Mouse (Mus musculus) MEL (cell line): Measurements from ENCODE around the gene Hpn. TPM values are rescaled to one million over a fixed set of nuclear protein-coding genes. Genes with fewer than 3 reads are reported as not detected.

Experiments used
- DNase-seq: peaks from one replicate; pipeline ENCODE4 v3.0.0; 2011; ENCODE audit warnings: low read depth, low spot score
- H3K27ac ChIP-seq: 2 replicates; pipeline ENCODE4 v1.5.1; 2012; ENCODE audit warnings: low read depth, mild to moderate bottlenecking, control low read depth, low read length, moderate library complexity; ENCODE audit not compliant: control insufficient read depth
- H3K27me3 ChIP-seq, 2 experiments: fragments of 150-350 bp in 1 of 2; sonication (generic) in 1 of 2; 2 replicates each; pipeline ENCODE4 v1.6.1; 2012; ENCODE audit warnings: low read length in 2 of 2, mild to moderate bottlenecking in 2 of 2, improper control_type of control experiment in 1 of 2, moderate library complexity in 1 of 2; ENCODE audit not compliant: insufficient read depth in 2 of 2, control insufficient read depth in 1 of 2
- H3K36me3 ChIP-seq, 2 experiments: 2 replicates each; pipeline ENCODE4 v1.6.1; 2012 to 2014; ENCODE audit warnings: low read length in 2 of 2, improper control_type of control experiment in 1 of 2, inconsistent platforms in 1 of 2, mild to moderate bottlenecking in 1 of 2; ENCODE audit not compliant: insufficient read depth in 2 of 2, control insufficient read depth in 1 of 2
- H3K4me1 ChIP-seq, 2 experiments: fragments of 150-350 bp in 1 of 2; sonication (generic) in 1 of 2; 2 replicates each; pipeline ENCODE4 v1.6.1; 2012; ENCODE audit warnings: low read length in 2 of 2, improper control_type of control experiment in 1 of 2, mild to moderate bottlenecking in 1 of 2; ENCODE audit not compliant: insufficient read depth in 2 of 2, control insufficient read depth in 1 of 2
- H3K4me3 ChIP-seq, 2 experiments: fragments of 150-350 bp in 1 of 2; sonication (generic) in 1 of 2; 2 replicates each; pipeline ENCODE4 v1.5.1; 2012; ENCODE audit warnings: low read depth in 2 of 2, low read length in 2 of 2, mild to moderate bottlenecking in 2 of 2, moderate library complexity in 2 of 2, control low read depth in 1 of 2, improper control_type of control experiment in 1 of 2; ENCODE audit not compliant: control insufficient read depth in 1 of 2, insufficient read depth in 1 of 2
- H3K79me2 ChIP-seq: 2 replicates; pipeline ENCODE4 v1.6.1; 2012; ENCODE audit warnings: mild to moderate bottlenecking, low read length, moderate library complexity; ENCODE audit not compliant: control insufficient read depth, poor library complexity, insufficient read depth
- H3K9ac ChIP-seq: 2 replicates; pipeline ENCODE4 v1.6.1; 2012; ENCODE audit warnings: low read depth, mild to moderate bottlenecking, control low read depth, low read length, moderate library complexity; ENCODE audit not compliant: control insufficient read depth, poor library complexity, severe bottlenecking
- H3K9me3 ChIP-seq: fragments of 150-350 bp; sonication (generic); replicated peaks from 2 replicates; pipeline ENCODE4 v1.6.1; 2012; ENCODE audit warnings: mild to moderate bottlenecking, low read length, improper control_type of control experiment, moderate library complexity; ENCODE audit not compliant: insufficient read depth
- BHLHE40 ChIP-seq: IDR thresholded peaks from 2 replicates; pipeline ENCODE4 v1.6.1; 2012; ENCODE audit warnings: low read depth, mild to moderate bottlenecking, inconsistent platforms, low read length, improper control_type of control experiment, borderline replicate concordance
- CHD2 ChIP-seq: IDR thresholded peaks from 2 replicates; pipeline ENCODE4 v1.6.1; 2011; ENCODE audit warnings: low read length, improper control_type of control experiment
- CTCF ChIP-seq, 3 experiments: IDR thresholded peaks in 2 of 3; conservative IDR thresholded peaks in 1 of 3; 2 replicates each; pipeline ENCODE4 v1.5.1; 2011 to 2012; ENCODE audit warnings: low read length in 3 of 3, low read depth in 2 of 3, mild to moderate bottlenecking in 2 of 3, improper control_type of control experiment in 1 of 3, inconsistent platforms in 1 of 3, mixed read lengths in 1 of 3, moderate library complexity in 1 of 3; ENCODE audit not compliant: control insufficient read depth in 1 of 3, insufficient read depth in 1 of 3, poor library complexity in 1 of 3, severe bottlenecking in 1 of 3
- E2F4 ChIP-seq: IDR thresholded peaks from 2 replicates; pipeline ENCODE4 v1.6.1; 2011; ENCODE audit warnings: low read depth, low read length, improper control_type of control experiment, borderline replicate concordance
- EP300 ChIP-seq, 2 experiments: IDR thresholded peaks; 2 replicates each; pipeline ENCODE4 v1.6.1; 2011; ENCODE audit warnings: improper control_type of control experiment in 2 of 2, low read length in 2 of 2, low read depth in 1 of 2, mild to moderate bottlenecking in 1 of 2
- ETS1 ChIP-seq: IDR thresholded peaks from 2 replicates; pipeline ENCODE4 v1.6.1; 2012; ENCODE audit warnings: low read depth, mild to moderate bottlenecking, inconsistent platforms, low read length, improper control_type of control experiment, moderate library complexity
- GATA1 ChIP-seq: IDR thresholded peaks from 2 replicates; pipeline ENCODE4 v1.6.1; 2011; ENCODE audit warnings: low read depth, low read length, improper control_type of control experiment
- HCFC1 ChIP-seq: IDR thresholded peaks from 2 replicates; pipeline ENCODE4 v1.6.1; 2012; ENCODE audit warnings: low read depth, mild to moderate bottlenecking, inconsistent platforms, low read length, improper control_type of control experiment, moderate library complexity
- JUND ChIP-seq: IDR thresholded peaks from 2 replicates; pipeline ENCODE4 v1.6.1; 2011; ENCODE audit warnings: low read depth, mild to moderate bottlenecking, improper control_type of control experiment, low read length
- MAFK ChIP-seq: IDR thresholded peaks from 2 replicates; pipeline ENCODE4 v1.6.1; 2011; ENCODE audit warnings: low read depth, mild to moderate bottlenecking, low read length, improper control_type of control experiment, borderline replicate concordance
- MXI1 ChIP-seq: IDR thresholded peaks from 2 replicates; pipeline ENCODE4 v1.6.1; 2011; ENCODE audit warnings: mild to moderate bottlenecking, low read depth, low read length, improper control_type of control experiment
- MYB ChIP-seq: IDR thresholded peaks from 2 replicates; pipeline ENCODE4 v1.6.1; 2011; ENCODE audit warnings: mild to moderate bottlenecking, low read depth, low read length, improper control_type of control experiment
- MYC ChIP-seq: IDR thresholded peaks from 2 replicates; pipeline ENCODE4 v1.6.1; 2011; ENCODE audit warnings: low read depth, mild to moderate bottlenecking, low read length, improper control_type of control experiment, moderate library complexity
- NELFE ChIP-seq: IDR thresholded peaks from 2 replicates; pipeline ENCODE4 v1.6.1; 2011; ENCODE audit warnings: low read depth, low read length, improper control_type of control experiment
- POLR2A ChIP-seq, 2 experiments: IDR thresholded peaks; 2 replicates each; pipeline ENCODE4 v1.6.1; 2011 to 2012; ENCODE audit warnings: low read length in 2 of 2, mild to moderate bottlenecking in 2 of 2, control low read depth in 1 of 2, improper control_type of control experiment in 1 of 2, low read depth in 1 of 2, moderate library complexity in 1 of 2; ENCODE audit not compliant: control insufficient read depth in 1 of 2, insufficient read depth in 1 of 2, poor library complexity in 1 of 2
- POLR2AphosphoS2 ChIP-seq: IDR thresholded peaks from 2 replicates; pipeline ENCODE4 v1.6.1; 2011; ENCODE audit warnings: low read length, improper control_type of control experiment
- RAD21 ChIP-seq: IDR thresholded peaks from 2 replicates; pipeline ENCODE4 v1.6.1; 2011; ENCODE audit warnings: mild to moderate bottlenecking, low read depth, low read length, improper control_type of control experiment
- RCOR1 ChIP-seq: IDR thresholded peaks from 2 replicates; pipeline ENCODE4 v1.6.1; 2012; ENCODE audit warnings: low read depth, mild to moderate bottlenecking, inconsistent platforms, low read length, improper control_type of control experiment
- SIN3A ChIP-seq: IDR thresholded peaks from 2 replicates; pipeline ENCODE4 v1.6.1; 2012; ENCODE audit warnings: low read length, improper control_type of control experiment, inconsistent platforms
- SMC3 ChIP-seq: IDR thresholded peaks from 2 replicates; pipeline ENCODE4 v1.6.1; 2011; ENCODE audit warnings: low read depth, low read length, improper control_type of control experiment
- TAL1 ChIP-seq: IDR thresholded peaks from 2 replicates; pipeline ENCODE4 v1.6.1; 2012; ENCODE audit warnings: mild to moderate bottlenecking, inconsistent platforms, low read length, moderate library complexity, mixed read lengths
- TBP ChIP-seq: IDR thresholded peaks from 2 replicates; pipeline ENCODE4 v1.8.0; 2011; ENCODE audit warnings: low read depth, low read length, improper control_type of control experiment
- TCF12 ChIP-seq: IDR thresholded peaks from 2 replicates; pipeline ENCODE4 v1.6.1; 2014; ENCODE audit warnings: low read depth, mild to moderate bottlenecking, inconsistent platforms, low read length, improper control_type of control experiment, moderate library complexity
- USF2 ChIP-seq, 2 experiments: IDR thresholded peaks; 2 replicates each; pipeline ENCODE4 v1.6.1; 2011 to 2012; ENCODE audit warnings: improper control_type of control experiment in 2 of 2, low read length in 2 of 2, borderline replicate concordance in 1 of 2, inconsistent platforms in 1 of 2, low read depth in 1 of 2, mild to moderate bottlenecking in 1 of 2; ENCODE audit not compliant: insufficient read depth in 1 of 2
- ZNF384 ChIP-seq: IDR thresholded peaks from 2 replicates; pipeline ENCODE4 v1.6.1; 2012; ENCODE audit warnings: low read depth, mild to moderate bottlenecking, inconsistent platforms, low read length, improper control_type of control experiment
- polyA plus RNA-seq, 2 experiments: library from polyadenylated mRNA; stranded (reverse) in 1 of 2; unstranded in 1 of 2; fragments of >175 nt in 1 of 2; fragments of >200 nt in 1 of 2; gene quantifications; 2 replicates each; pipeline versions ENCODE4 v1.2.1 to v1.2.4; 2012; ENCODE audit warnings: low replicate concordance in 2 of 2, low read depth in 1 of 2; ENCODE audit not compliant: insufficient read length in 2 of 2, insufficient read depth in 1 of 2, missing spikeins in 1 of 2
- total RNA-seq: library from RNA; depleted of rRNA; stranded (reverse); fragments of 300-350 nt; gene quantifications from 2 replicates; pipeline ENCODE4 v1.2.3, GENCODE M21; 2012

Hpn gene
- total and polyA plus RNA-seq, 3 experiments = 1.1 to 1.6 TPM; not detected in 1

DNA sequence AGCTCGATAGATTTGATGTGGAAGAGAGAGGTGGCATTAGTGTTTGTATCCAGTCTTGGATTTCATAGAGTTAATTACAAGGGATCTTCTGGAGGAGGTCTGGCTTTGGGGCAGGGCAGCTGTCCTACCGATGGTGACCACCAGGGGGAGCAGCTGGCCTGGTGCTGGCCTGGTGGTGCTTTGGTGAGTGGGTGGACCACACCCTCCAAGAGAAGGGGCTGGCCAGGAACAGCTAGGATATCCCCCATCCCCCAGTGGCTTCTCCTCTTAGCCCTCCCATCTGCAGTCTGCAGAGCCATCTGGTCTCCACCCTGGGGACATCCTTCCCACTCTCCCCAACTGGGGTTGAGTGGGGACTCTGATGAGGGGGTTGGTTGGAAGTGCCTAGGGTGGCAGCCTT lies 56.0 kb downstream of the Hpn start, which contains the start of gene Lgi4 (continued):
- TF ChIP-seq MYB (no peak), RAD21 (peak; percentile 65), CHD2 (no peak), SIN3A (no peak), POLR2AphosphoS2 (no peak), SMC3 (peak; percentile 85), CTCF (IDR thresholded peaks at IDR 0.05 in 2 of 3, conservative IDR thresholded peaks at IDR 0.05 in 1 of 3; ENCODE audit: control insufficient read depth in 1 of 3, insufficient read depth in 1 of 3, low read depth in 2 of 3, low read length in 3 of 3, poor library complexity in 1 of 3, severe bottlenecking in 1 of 3) (peak; percentile 88 to 96 (median 89)), HCFC1 (no peak)

GRCm38 (mm10) chr7:31058211-31058610 lies 56.9 kb downstream of the Hpn start:
- Histone ChIP-seq H3K4me3 (no peak overlapping the region), H3K36me3 (no peaks in the 10 kb centered on the region), H3K27me3 (no peaks in the 10 kb centered on the region), H3K9me3 (no peaks in the 10 kb centered on the region), H3K9ac (no peak overlapping the region), H3K27ac (no peak overlapping the region), H3K79me2 (no peaks in the 10 kb centered on the region), H3K4me1 (no peaks in the 10 kb centered on the region; a peak in 1 of 4 replicates)
- DNase-seq = no peak
- TF ChIP-seq EP300 (IDR thresholded peaks at IDR 0.05; ENCODE audit: low read depth in 1 of 2, low read length in 2 of 2) = no peak
- TF ChIP-seq BHLHE40 = no peak
- no peak for TF ChIP-seq MAFK
- TF ChIP-seq ZNF384 = no peak
- TF ChIP-seq E2F4 = no peak
- no peak for TF ChIP-seq RAD21
- TF ChIP-seq CHD2 = no peak
- no peak for TF ChIP-seq GATA1
- TF ChIP-seq ETS1 = no peak
- no peak for TF ChIP-seq USF2 (IDR thresholded peaks at IDR 0.05; ENCODE audit: borderline replicate concordance in 1 of 2, insufficient read depth in 1 of 2, low read depth in 1 of 2, low read length in 2 of 2)
- no peak for TF ChIP-seq TAL1

DNA sequence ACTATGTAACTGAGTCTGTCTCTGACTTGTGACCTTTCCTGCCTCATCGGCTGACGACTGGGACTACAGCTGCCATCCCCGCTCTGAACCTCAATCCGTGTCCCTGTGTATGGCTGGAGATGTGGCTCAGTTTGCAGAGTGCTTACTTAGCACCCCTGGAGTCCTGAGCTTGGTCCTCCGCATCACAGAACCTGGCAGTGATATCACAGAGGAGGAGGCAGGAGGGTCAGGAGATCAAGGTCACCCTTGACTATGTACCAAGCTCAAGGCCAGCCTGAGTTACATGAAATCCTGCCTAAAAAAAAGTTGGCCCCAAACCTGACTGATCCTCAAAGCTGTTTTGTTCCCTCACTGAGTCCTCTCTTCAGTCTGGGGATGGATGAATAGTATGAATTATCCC lies 57.4 kb downstream of the Hpn start:
- Histone ChIP-seq H3K79me2 (no peaks in the 10 kb centered on the region), H3K4me3 (no peak overlapping the region), H3K27me3 (no peaks in the 10 kb centered on the region), H3K9me3 (no peaks in the 10 kb centered on the region), H3K9ac (no peak overlapping the region), H3K36me3 (no peaks in the 10 kb centered on the region), H3K4me1 (no peaks in the 10 kb centered on the region; a peak in 1 of 4 replicates), H3K27ac (no peak overlapping the region)
- no peak for TF ChIP-seq E2F4
- TF ChIP-seq RCOR1 = no peak
- TF ChIP-seq TBP = no peak
- no peak for TF ChIP-seq JUND
- TF ChIP-seq MYB = no peak
- TF ChIP-seq NELFE = no peak
- no peak for TF ChIP-seq SIN3A
- no peak for TF ChIP-seq CHD2
- no peak for TF ChIP-seq TCF12
- no peak for TF ChIP-seq POLR2A (IDR thresholded peaks at IDR 0.05; ENCODE audit: control insufficient read depth in 1 of 2, insufficient read depth in 1 of 2, low read depth in 1 of 2, low read length in 2 of 2, poor library complexity in 1 of 2)
- no peak for TF ChIP-seq MXI1
- TF ChIP-seq HCFC1 = no peak
- TF ChIP-seq MYC = no peak
- TF ChIP-seq ZNF384 = no peak
- no peak for TF ChIP-seq ETS1
- DNase-seq = no peak
